Mouse (Mus musculus) midbrain, embryonic 11.5 days (tissue): ENCODE results near the gene Rdh7. TPM values are rescaled to one million over a fixed set of nuclear protein-coding genes. Genes with fewer than 3 reads are reported as not detected.
"Not testable (repeated sequence)": the region's sequence is repeated elsewhere in the genome, so short reads cannot be mapped to it uniquely, and the experiment has no call there.

ENCODE experiments used
- ATAC-seq: fragments of 200-750 bp; cut with Nextera tagmentation; 2 replicates; pipeline ENCODE4 v1.8.0; 2017; ENCODE audit warnings: moderate TSS enrichment, moderate library complexity; ENCODE audit not compliant: low FRiP score
- DNase-seq: peaks from one replicate; pipeline ENCODE4 v3.0.0; 2015; ENCODE audit warnings: low spot score; ENCODE audit errors: missing footprints
- H3K27ac ChIP-seq: fragments of 300-500 bp; sonication (generic); 2 replicates; pipeline ENCODE4 v1.5.1; 2014; ENCODE audit warnings: low read depth, low read length
- H3K27me3 ChIP-seq: fragments of 300-500 bp; sonication (generic); 2 replicates; pipeline ENCODE4 v1.6.1; 2014; ENCODE audit warnings: mild to moderate bottlenecking, low read length, moderate library complexity, mixed read lengths; ENCODE audit not compliant: control insufficient read depth, insufficient read depth
- H3K36me3 ChIP-seq: fragments of 300-500 bp; sonication (generic); 2 replicates; pipeline ENCODE4 v1.6.1; 2014; ENCODE audit warnings: mild to moderate bottlenecking, low read length, moderate library complexity, mixed read lengths; ENCODE audit not compliant: control insufficient read depth, insufficient read depth
- H3K4me1 ChIP-seq: fragments of 300-500 bp; sonication (generic); 2 replicates; pipeline ENCODE4 v1.6.1; 2014; ENCODE audit warnings: low read length; ENCODE audit not compliant: control insufficient read depth, insufficient read depth
- H3K4me2 ChIP-seq: fragments of 300-500 bp; sonication (generic); 2 replicates; pipeline ENCODE4 v1.6.1; 2014; ENCODE audit warnings: mild to moderate bottlenecking, moderate library complexity
- H3K4me3 ChIP-seq: fragments of 300-500 bp; sonication (generic); 2 replicates; pipeline ENCODE4 v1.5.1; 2014; ENCODE audit warnings: low read depth, low read length
- H3K9ac ChIP-seq: fragments of 300-500 bp; sonication (generic); 2 replicates; pipeline ENCODE4 v1.6.1; 2014; ENCODE audit warnings: low read length
- H3K9me3 ChIP-seq: fragments of 300-500 bp; sonication (generic); 2 replicates; pipeline ENCODE4 v1.6.1; 2016; ENCODE audit warnings: low read length; ENCODE audit not compliant: control insufficient read depth
- WGBS: fragments of 180-500 bp; shearing (Covaris S2); extraction: QIAGEN DNeasy Blood & Tissue Kit; methylation state at CpG from one replicate; pipeline ENCODE4 v1.1.7; 2014; 5-methylcytosine and 5-hydroxymethylcytosine counted together
- polyA plus RNA-seq: library from polyadenylated mRNA; unstranded; fragments of >200 nt; fragmentation: Nextera tagmentation; extraction: Ambion mirVana; gene quantifications from 2 replicates; pipeline ENCODE4 v1.2.1, GENCODE M21; 2014

The Rdh7 gene
- polyA plus RNA-seq, 1 experiment from 2014 or later, result not detected

GRCm38 (mm10) chr10:127898218-127898617 is 9.6 kb upstream of the Rdh7 start, which contains the start of gene Sdr9c7:
TSS of gene Sdr9c7 (plus strand) at chr10:127898518.
- no peak within 1 kb of the TSS for H3K27ac ChIP-seq
- H3K4me3 ChIP-seq, result no peak within 1 kb of the TSS
- H3K4me2 ChIP-seq, result no peak within 1 kb of the TSS
- H3K27me3 ChIP-seq, result no peaks in the 10 kb centered on the region
- H3K4me1 ChIP-seq, result no peaks in the 10 kb centered on the region
- no peak for ATAC-seq
- H3K9ac ChIP-seq, result no peak within 1 kb of the TSS
- no peaks in the 10 kb centered on the region for H3K36me3 ChIP-seq
- H3K9me3 ChIP-seq, result no peaks in the 10 kb centered on the region
- 86% methylated on average over 2 of the region's 2 CpGs for WGBS
- DNase-seq, result no peak

GRCm38 (mm10) chr10:127897506-127897905 is 8.9 kb upstream of the Rdh7 start:
- Histone ChIP-seq H3K4me3 (no peak overlapping the region), H3K4me2 (no peak overlapping the region), H3K4me1 (no peaks in the 10 kb centered on the region), H3K9me3 (no peaks in the 10 kb centered on the region), H3K36me3 (no peaks in the 10 kb centered on the region), H3K27ac (no peak overlapping the region), H3K27me3 (no peaks in the 10 kb centered on the region), H3K9ac (no peak overlapping the region)
- DNase-seq (no peak), ATAC-seq (no peak)
- 91% methylated on average over 3 of the region's 3 CpGs for WGBS

GRCm38 (mm10) chr10:127896705-127897104 is 8.1 kb upstream of the Rdh7 start:
- Histone ChIP-seq H3K4me1 (no peaks in the 10 kb centered on the region), H3K9me3 (no peaks in the 10 kb centered on the region), H3K36me3 (no peaks in the 10 kb centered on the region), H3K27me3 (no peaks in the 10 kb centered on the region), H3K27ac (no peak overlapping the region), H3K4me2 (no peak overlapping the region), H3K9ac (no peak overlapping the region), H3K4me3 (no peak overlapping the region)
- 70% methylated on average over 5 of the region's 5 CpGs for WGBS
- ATAC-seq, result no peak
- no peak for DNase-seq

- H3K9ac ChIP-seq, DNase-seq, H3K36me3 ChIP-seq, ATAC-seq, H3K4me3 ChIP-seq, H3K27ac ChIP-seq, H3K9me3 ChIP-seq, H3K4me1 ChIP-seq, H3K4me2 ChIP-seq, H3K27me3 ChIP-seq: not testable (repeated sequence)
- WGBS, result 67% methylated on average over 5 of the region's 5 CpGs
Observed at GRCm38 (mm10) chr10:127893163-127894022, 4.8 kb upstream of the Rdh7 start.

GRCm38 (mm10) chr10:127891481-127891880 is 2.9 kb upstream of the Rdh7 start:
- 70% methylated on average over 1 of the region's 1 CpGs for WGBS
- Histone ChIP-seq H3K27me3 (no peaks in the 10 kb centered on the region), H3K9me3 (no peaks in the 10 kb centered on the region), H3K4me1 (no peaks in the 10 kb centered on the region), H3K36me3 (no peaks in the 10 kb centered on the region), H3K9ac (no peak overlapping the region), H3K27ac (no peak overlapping the region), H3K4me2 (no peak overlapping the region), H3K4me3 (no peak overlapping the region)
- DNase-seq, result no peak
- no peak for ATAC-seq

- Histone ChIP-seq H3K36me3 (no peaks in the 10 kb centered on the region), H3K9ac (no peak overlapping the region), H3K4me2 (no peak overlapping the region), H3K27ac (no peak overlapping the region), H3K9me3 (no peaks in the 10 kb centered on the region), H3K4me3 (no peak overlapping the region), H3K27me3 (no peaks in the 10 kb centered on the region), H3K4me1 (no peaks in the 10 kb centered on the region)
- ATAC-seq (no peak), DNase-seq (no peak)
- 85% methylated on average over 4 of the region's 4 CpGs for WGBS
Observed at GRCm38 (mm10) chr10:127886971-127887370, 1.6 kb downstream of the Rdh7 start.

GRCm38 (mm10) chr10:127886551-127886950 is 2.1 kb downstream of the Rdh7 start:
- H3K4me3 ChIP-seq, result no peak overlapping the region
- no peak overlapping the region for H3K9ac ChIP-seq
- H3K9me3 ChIP-seq, result no peaks in the 10 kb centered on the region
- H3K36me3 ChIP-seq, result no peaks in the 10 kb centered on the region
- no peak overlapping the region for H3K27ac ChIP-seq
- H3K27me3 ChIP-seq, result no peaks in the 10 kb centered on the region
- 86% methylated on average over 1 of the region's 1 CpGs for WGBS
- no peak for ATAC-seq
- no peak for DNase-seq
- H3K4me2 ChIP-seq, result no peak overlapping the region
- no peaks in the 10 kb centered on the region for H3K4me1 ChIP-seq

GRCm38 (mm10) chr10:127881041-127881440 is 7.6 kb downstream of the Rdh7 start:
- H3K4me3 ChIP-seq, result no peak overlapping the region
- DNase-seq (no peak), ATAC-seq (no peak)
- WGBS, result 93% methylated on average over 4 of the region's 4 CpGs
- H3K36me3 ChIP-seq, result no peaks in the 10 kb centered on the region
- no peak overlapping the region for H3K4me2 ChIP-seq
- no peak overlapping the region for H3K9ac ChIP-seq
- no peaks in the 10 kb centered on the region for H3K27me3 ChIP-seq
- no peaks in the 10 kb centered on the region for H3K9me3 ChIP-seq
- no peaks in the 10 kb centered on the region for H3K4me1 ChIP-seq
- no peak overlapping the region for H3K27ac ChIP-seq

- ATAC-seq (no peak), DNase-seq (no peak)
- Histone ChIP-seq H3K4me2 (no peak overlapping the region), H3K4me3 (no peak overlapping the region), H3K27ac (no peak overlapping the region), H3K27me3 (no peaks in the 10 kb centered on the region), H3K9me3 (no peaks in the 10 kb centered on the region), H3K36me3 (no peaks in the 10 kb centered on the region), H3K9ac (no peak overlapping the region), H3K4me1 (no peaks in the 10 kb centered on the region)
- 82% methylated on average over 3 of the region's 3 CpGs for whole genome bisulfite sequencing
Observed at GRCm38 (mm10) chr10:127879155-127879688, 9.4 kb downstream of the Rdh7 start.
